Mouse (Mus musculus) erythroblast, embryonic 14.5 days (primary cell): Measurements from ENCODE around the gene Sel1l3.

ENCODE experiments used
- GATA1 ChIP-seq: IDR thresholded peaks from 2 replicates; pipeline ENCODE4 v1.6.1; 2012; ENCODE audit warnings: low read length, inconsistent platforms, mixed read lengths
- TAL1 ChIP-seq: IDR thresholded peaks from 3 replicates; pipeline ENCODE4 v1.6.1; 2012; ENCODE audit warnings: low read length, inconsistent platforms, mixed read lengths

GRCm38 (mm10) chr5:53091331-53091730, 122.4 kb downstream of the Sel1l3 start:
- no peak for TF ChIP-seq GATA1
- TF ChIP-seq TAL1, result no peak
